Mouse (Mus musculus) lung, embryonic 14.5 days (tissue): Measurements from ENCODE around the gene Pou2f3. TPM values are rescaled to one million over a fixed set of nuclear protein-coding genes. Genes with fewer than 3 reads are reported as not detected.
A peak's percentile ranks its signal among the peaks of the same experiment; 100 is the strongest.

Experiments used
- ATAC-seq: fragments of 200-750 bp; cut with Nextera tagmentation; 2 replicates; pipeline ENCODE4 v1.8.0; 2017; ENCODE audit warnings: mild to moderate bottlenecking, moderate TSS enrichment, moderate library complexity; ENCODE audit not compliant: insufficient read depth
- DNase-seq: peaks from one replicate; pipeline ENCODE4 v3.0.0-alpha.2; 2015
- H3K27ac ChIP-seq: fragments of 300-500 bp; sonication (generic); 2 replicates; pipeline ENCODE4 v1.5.1; 2014; ENCODE audit warnings: low read depth, mild to moderate bottlenecking, moderate library complexity
- H3K27me3 ChIP-seq: fragments of 300-500 bp; sonication (generic); 2 replicates; pipeline ENCODE4 v1.6.1; 2014; ENCODE audit warnings: low read length, control low read depth; ENCODE audit not compliant: insufficient read depth
- H3K36me3 ChIP-seq: fragments of 300-500 bp; sonication (generic); 2 replicates; pipeline ENCODE4 v1.6.1; 2014; ENCODE audit warnings: control low read depth; ENCODE audit not compliant: insufficient read depth
- H3K4me1 ChIP-seq: fragments of 300-500 bp; sonication (generic); 2 replicates; pipeline ENCODE4 v1.6.1; 2014; ENCODE audit warnings: antibody characterized with exemption, control low read depth; ENCODE audit not compliant: insufficient read depth
- H3K4me2 ChIP-seq: fragments of 300-500 bp; sonication (generic); 2 replicates; pipeline ENCODE4 v1.6.1; 2014; ENCODE audit warnings: mild to moderate bottlenecking
- H3K4me3 ChIP-seq: fragments of 300-500 bp; sonication (generic); 2 replicates; pipeline ENCODE4 v1.5.1; 2014; ENCODE audit warnings: low read depth, low read length
- H3K9ac ChIP-seq: fragments of 300-500 bp; sonication (generic); 2 replicates; pipeline ENCODE4 v1.6.1; 2014
- H3K9me3 ChIP-seq: fragments of 300-500 bp; sonication (generic); 2 replicates; pipeline ENCODE4 v1.6.1; 2016; ENCODE audit warnings: low read depth, low read length, control low read depth
- CTCF ChIP-seq: IDR thresholded peaks from 2 replicates; pipeline ENCODE4 v1.5.1; 2016; ENCODE audit warnings: antibody characterized with exemption, low read depth
- WGBS: fragments of 180-500 bp; shearing (Covaris S2); extraction: QIAGEN DNeasy Blood & Tissue Kit; methylation state at CpG from one replicate; pipeline ENCODE4 v1.1.7; 2014; 5-methylcytosine and 5-hydroxymethylcytosine counted together
- polyA plus RNA-seq: library from polyadenylated mRNA; unstranded; fragments of >200 nt; fragmentation: Nextera tagmentation; extraction: Ambion mirVana; gene quantifications from 2 replicates; pipeline ENCODE4 v1.2.1, GENCODE M21; 2014

The Pou2f3 gene
- polyA plus RNA-seq, 1 experiment from 2014 or later: 0.08 TPM

- 58% methylated on average over 7 of the region's 7 CpGs for WGBS
Measured at GRCm38 (mm10) chr9:43178172-43178571, 32.0 kb downstream of the Pou2f3 start.

GRCm38 (mm10) chr9:43167081-43167480, 43.1 kb downstream of the Pou2f3 start:
- WGBS: 45% methylated on average over 8 of the region's 8 CpGs
- Histone ChIP-seq H3K4me1 (no peaks in the 10 kb centered on the region), H3K9ac (no peak overlapping the region), H3K4me2 (no peak overlapping the region), H3K9me3 (no peaks in the 10 kb centered on the region), H3K27ac (no peak overlapping the region), H3K36me3 (no peaks in the 10 kb centered on the region), H3K4me3 (no peak overlapping the region), H3K27me3 (no peaks in the 10 kb centered on the region)
- TF ChIP-seq CTCF: no peak
- DNase-seq: peak; percentile 77
- ATAC-seq: no peak

More at GRCm38 (mm10) chr9:43178172-43178571, 32.0 kb downstream of the Pou2f3 start:
- H3K4me2 ChIP-seq: no peak overlapping the region
- H3K27me3 ChIP-seq: no peaks in the 10 kb centered on the region
- H3K36me3 ChIP-seq: no peaks in the 10 kb centered on the region
- no peak for ATAC-seq
- H3K4me1 ChIP-seq: no peaks in the 10 kb centered on the region
- no peak overlapping the region for H3K4me3 ChIP-seq
- no peak overlapping the region for H3K9ac ChIP-seq
- peak; percentile 24 for DNase-seq
- no peaks in the 10 kb centered on the region for H3K9me3 ChIP-seq
- no peak overlapping the region for H3K27ac ChIP-seq
- TF ChIP-seq CTCF: peak; percentile 31

- no peak overlapping the region for H3K9ac ChIP-seq
- no peak overlapping the region for H3K27ac ChIP-seq
- DNase-seq (peak; percentile 57), ATAC-seq (no peak)
- H3K4me1 ChIP-seq: no peaks in the 10 kb centered on the region
- no peaks in the 10 kb centered on the region for H3K27me3 ChIP-seq
- H3K36me3 ChIP-seq: no peaks in the 10 kb centered on the region
- 57% methylated on average over 6 of the region's 6 CpGs for WGBS
- H3K9me3 ChIP-seq: no peaks in the 10 kb centered on the region
- no peak overlapping the region for H3K4me3 ChIP-seq
- no peak overlapping the region for H3K4me2 ChIP-seq
- TF ChIP-seq CTCF: no peak
Measured at GRCm38 (mm10) chr9:43166346-43166745, 43.8 kb downstream of the Pou2f3 start.

- Histone ChIP-seq H3K36me3 (no peaks in the 10 kb centered on the region), H3K4me3 (no peak overlapping the region), H3K4me1 (no peaks in the 10 kb centered on the region), H3K27ac (no peak overlapping the region), H3K9me3 (no peaks in the 10 kb centered on the region), H3K27me3 (no peaks in the 10 kb centered on the region), H3K9ac (no peak overlapping the region), H3K4me2 (no peak overlapping the region)
- no peak for DNase-seq
- WGBS: 71% methylated on average over 6 of the region's 6 CpGs
- no peak for TF ChIP-seq CTCF
- ATAC-seq: no peak
Measured at GRCm38 (mm10) chr9:43155960-43156359, 54.2 kb downstream of the Pou2f3 start.

GRCm38 (mm10) chr9:43151779-43152178, 58.4 kb downstream of the Pou2f3 start:
- Histone ChIP-seq H3K9ac (no peak overlapping the region), H3K27me3 (no peaks in the 10 kb centered on the region), H3K27ac (no peak overlapping the region), H3K36me3 (no peaks in the 10 kb centered on the region), H3K4me3 (no peak overlapping the region), H3K4me1 (peaks cover 5% of the 10 kb centered on the region; the same call in 1 of the 2 replicates), H3K9me3 (no peaks in the 10 kb centered on the region), H3K4me2 (no peak overlapping the region)
- ATAC-seq (no peak), DNase-seq (no peak)
- whole genome bisulfite sequencing: 74% methylated on average over 6 of the region's 6 CpGs
- no peak for TF ChIP-seq CTCF

- peak; percentile 23 for DNase-seq
- H3K9me3 ChIP-seq: no peaks in the 10 kb centered on the region
Measured at GRCm38 (mm10) chr9:43150957-43151356, 59.2 kb downstream of the Pou2f3 start.

GRCm38 (mm10) chr9:43150075-43150474, 60.1 kb downstream of the Pou2f3 start:
- H3K4me2 ChIP-seq: peak overlapping the region; percentile 34

More at GRCm38 (mm10) chr9:43150957-43151356, 59.2 kb downstream of the Pou2f3 start:
- TF ChIP-seq CTCF: no peak
- 56% methylated on average over 9 of the region's 9 CpGs for WGBS
- H3K4me2 ChIP-seq: no peak overlapping the region
- H3K27me3 ChIP-seq: no peaks in the 10 kb centered on the region
- no peak overlapping the region for H3K9ac ChIP-seq
- no peak overlapping the region for H3K27ac ChIP-seq
- H3K4me3 ChIP-seq: no peak overlapping the region
- peaks cover 5% of the 10 kb centered on the region; the same call in 1 of the 2 replicates for H3K4me1 ChIP-seq
- no peaks in the 10 kb centered on the region for H3K36me3 ChIP-seq
- no peak for ATAC-seq

More at GRCm38 (mm10) chr9:43150075-43150474, 60.1 kb downstream of the Pou2f3 start:
- H3K9ac ChIP-seq: no peak overlapping the region; the same call in 1 of the 2 replicates
- ATAC-seq (no peak), DNase-seq (peak; percentile 73)
- H3K27ac ChIP-seq: no peak overlapping the region
- H3K27me3 ChIP-seq: no peaks in the 10 kb centered on the region
- H3K9me3 ChIP-seq: no peaks in the 10 kb centered on the region
- H3K4me1 ChIP-seq: peaks cover 5% of the 10 kb centered on the region; the same call in 1 of the 2 replicates
- WGBS: 10% methylated on average over 10 of the region's 10 CpGs
- no peak overlapping the region for H3K4me3 ChIP-seq
- no peak for TF ChIP-seq CTCF
- H3K36me3 ChIP-seq: no peaks in the 10 kb centered on the region
